Mouse (Mus musculus): Measurements from ENCODE around the gene Gm42791. TPM values are rescaled to one million over a fixed set of nuclear protein-coding genes. Genes with fewer than 3 reads are reported as not detected.

Gene Gm42791
- total RNA-seq, 2 experiments from 2014 or later: 25.2 to 25.8 TPM

DNA sequence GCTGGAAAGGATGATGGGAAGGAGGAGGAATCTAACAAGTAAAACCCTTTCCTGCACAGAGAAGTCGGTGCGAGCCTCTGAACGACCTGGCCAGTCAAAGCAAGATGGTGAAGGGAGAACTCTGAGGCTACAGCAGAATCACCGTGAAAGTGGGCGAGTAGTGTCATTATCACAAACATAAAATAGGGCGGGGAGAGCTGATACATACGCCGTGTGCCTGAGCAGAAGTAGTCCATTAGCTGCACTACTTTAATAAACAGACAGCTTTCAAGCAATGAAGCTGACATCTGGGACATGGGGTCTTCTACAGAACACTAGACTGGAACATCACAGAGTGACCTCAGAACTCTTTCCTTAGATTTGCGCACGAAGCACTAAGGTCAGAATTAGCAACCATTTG is 98.4 kb downstream of the Gm42791 start:
- DNase-seq (ENCODE audit: low spot score in 2 of 2): no peak
- H3K4me3 ChIP-seq: no peak overlapping the region
- peak overlapping the region; percentile 56; the same call in 1 of the 2 replicates for H3K27ac ChIP-seq
- no peak for TF ChIP-seq CTCF (conservative IDR thresholded peaks at IDR 0.05)

GRCm38 (mm10) chr5:148895833-148896232 is 99.1 kb downstream of the Gm42791 start:
- H3K27ac ChIP-seq: 0 out of 2 replicates have a peak overlapping the region, but pooled peaks have one; percentile 56
- no peak overlapping the region for H3K4me3 ChIP-seq
- no peak for TF ChIP-seq CTCF (conservative IDR thresholded peaks at IDR 0.05)
- no peak for DNase-seq (ENCODE audit: low spot score in 2 of 2)

GRCm38 (mm10) chr5:148895034-148895433 is 99.9 kb downstream of the Gm42791 start:
- no peak for TF ChIP-seq CTCF (conservative IDR thresholded peaks at IDR 0.05)
- DNase-seq (ENCODE audit: low spot score in 2 of 2): no peak
- Histone ChIP-seq H3K4me3 (no peak overlapping the region), H3K27ac (no peak overlapping the region)

DNA sequence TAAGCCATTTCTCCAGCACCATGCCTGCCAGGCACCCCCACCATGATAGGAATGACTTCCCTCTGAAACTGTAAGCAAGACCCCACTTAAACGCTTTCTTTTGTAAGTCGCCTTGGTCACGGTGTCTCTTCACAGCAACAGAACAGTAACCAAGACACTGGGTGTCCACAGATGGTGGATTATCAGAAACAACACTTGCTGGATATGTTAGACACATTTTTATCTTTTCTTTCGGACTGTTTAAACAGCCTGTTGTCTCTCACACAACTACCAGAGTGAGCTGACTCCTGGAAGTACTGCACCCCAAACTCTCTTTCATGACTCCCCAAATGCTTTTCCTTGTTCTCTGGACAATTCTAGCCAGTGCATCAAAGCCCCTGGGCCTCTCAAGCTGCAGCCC is 104.7 kb downstream of the Gm42791 start:
- TF ChIP-seq CTCF (conservative IDR thresholded peaks at IDR 0.05): no peak
- H3K4me3 ChIP-seq: no peak overlapping the region
- no peak overlapping the region for H3K27ac ChIP-seq
- no peak for DNase-seq (ENCODE audit: low spot score in 2 of 2)

DNA sequence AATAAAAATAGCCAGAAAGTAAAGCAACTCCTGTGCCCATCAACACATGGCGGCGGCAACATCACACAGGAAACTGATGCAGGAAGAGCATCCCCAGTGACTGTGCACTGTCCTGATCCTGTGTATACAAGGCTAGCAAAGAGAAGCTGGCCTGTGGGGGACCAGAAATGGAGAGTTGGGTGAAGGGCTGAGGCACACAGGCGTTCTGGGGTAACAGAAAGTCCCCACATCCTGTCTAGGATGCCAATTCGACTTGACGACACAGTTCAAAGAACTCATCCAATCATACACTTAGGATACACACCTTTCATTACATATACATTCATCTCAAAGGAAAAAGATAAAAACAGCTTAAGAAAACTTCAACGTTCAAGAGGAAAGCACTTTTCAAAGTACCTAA is 106.9 kb downstream of the Gm42791 start:
- no peak for DNase-seq (ENCODE audit: low spot score in 2 of 2)
- Histone ChIP-seq H3K27ac (no peak overlapping the region), H3K4me3 (no peak overlapping the region)
- TF ChIP-seq CTCF (conservative IDR thresholded peaks at IDR 0.05): no peak

- Histone ChIP-seq H3K4me3 (no peak overlapping the region), H3K27ac (no peak overlapping the region)
- TF ChIP-seq CTCF (conservative IDR thresholded peaks at IDR 0.05): no peak
- no peak for DNase-seq (ENCODE audit: low spot score in 2 of 2)
Measured at GRCm38 (mm10) chr5:148885821-148886609, 108.9 kb downstream of the Gm42791 start.

- Histone ChIP-seq H3K4me3 (no peak overlapping the region), H3K27ac (no peak overlapping the region)
- no peak for TF ChIP-seq CTCF (conservative IDR thresholded peaks at IDR 0.05)
- DNase-seq (ENCODE audit: low spot score in 2 of 2): no peak
Measured at GRCm38 (mm10) chr5:148883671-148884070, 111.3 kb downstream of the Gm42791 start.

DNA sequence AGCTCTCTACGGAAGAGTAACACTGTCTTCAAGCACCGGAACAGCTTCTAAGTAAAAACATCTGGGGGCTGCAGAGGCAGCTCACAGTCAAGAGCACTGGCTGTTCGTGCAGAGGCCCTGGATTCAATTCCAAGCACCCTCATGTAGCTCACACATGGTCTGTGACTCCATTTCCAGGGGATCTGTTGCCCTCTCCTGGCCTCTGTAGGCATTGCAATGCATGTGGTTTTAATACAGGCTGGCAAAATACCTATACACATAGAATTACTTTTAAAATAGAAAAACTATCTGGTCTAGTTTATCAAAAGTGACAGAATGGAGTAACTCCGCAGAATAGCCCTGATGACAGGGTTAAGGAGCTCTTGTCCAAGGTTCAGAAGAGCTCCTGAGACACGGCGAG is 115.7 kb downstream of the Gm42791 start:
- no peak overlapping the region for H3K4me3 ChIP-seq
- DNase-seq (ENCODE audit: low spot score in 2 of 2): no peak
- H3K27ac ChIP-seq: no peak overlapping the region
- peak; percentile 69 for TF ChIP-seq CTCF (conservative IDR thresholded peaks at IDR 0.05)

DNA sequence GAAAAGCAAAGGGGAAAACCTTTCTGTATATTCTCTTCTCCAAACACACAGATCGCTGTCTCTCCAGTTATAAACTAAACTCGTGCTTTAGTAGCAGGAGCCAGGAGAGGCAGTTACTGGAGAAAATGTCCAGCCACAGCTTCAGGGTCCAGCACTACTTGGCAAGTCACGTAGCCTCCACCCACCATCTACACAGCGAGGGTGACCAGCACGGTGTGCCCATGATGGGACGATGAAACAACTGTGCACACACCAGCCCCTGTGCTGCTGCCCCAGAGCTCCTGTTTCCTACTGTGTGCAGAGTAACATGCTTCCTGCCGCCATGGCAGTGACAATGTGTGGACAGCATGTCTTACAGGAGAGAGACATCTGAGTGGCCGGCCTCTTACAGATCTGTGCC is 121.8 kb downstream of the Gm42791 start:
- no peak for TF ChIP-seq CTCF (conservative IDR thresholded peaks at IDR 0.05)

DNA sequence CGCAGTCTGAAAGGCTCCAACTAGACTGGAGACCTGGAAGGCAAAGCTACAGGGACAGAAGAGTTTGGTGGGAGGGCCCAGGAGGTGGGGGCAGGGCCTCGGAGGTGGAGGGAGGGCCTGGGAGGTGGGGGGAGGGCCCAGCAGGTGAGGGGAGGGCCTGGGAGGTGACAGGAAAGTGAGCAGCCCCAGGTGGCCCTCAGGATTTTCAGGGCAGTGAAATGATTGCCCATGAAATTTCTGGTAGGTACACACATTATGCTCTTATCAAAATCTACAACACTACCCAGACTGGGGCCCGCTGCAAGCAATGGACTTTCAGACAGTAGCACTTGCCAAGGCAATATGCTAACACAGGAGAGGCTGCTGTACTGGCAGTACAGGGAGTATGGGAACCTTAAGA is 125.4 kb downstream of the Gm42791 start:
- H3K4me3 ChIP-seq: no peak overlapping the region
- no peak overlapping the region for H3K27ac ChIP-seq
- DNase-seq (ENCODE audit: low spot score in 2 of 2): no peak
- TF ChIP-seq CTCF (conservative IDR thresholded peaks at IDR 0.05): no peak

More for the DNA sequence above, 121.8 kb downstream of the Gm42791 start:
- H3K27ac ChIP-seq: no peak overlapping the region
- no peak for DNase-seq (ENCODE audit: low spot score in 2 of 2)
- H3K4me3 ChIP-seq: no peak overlapping the region

DNA sequence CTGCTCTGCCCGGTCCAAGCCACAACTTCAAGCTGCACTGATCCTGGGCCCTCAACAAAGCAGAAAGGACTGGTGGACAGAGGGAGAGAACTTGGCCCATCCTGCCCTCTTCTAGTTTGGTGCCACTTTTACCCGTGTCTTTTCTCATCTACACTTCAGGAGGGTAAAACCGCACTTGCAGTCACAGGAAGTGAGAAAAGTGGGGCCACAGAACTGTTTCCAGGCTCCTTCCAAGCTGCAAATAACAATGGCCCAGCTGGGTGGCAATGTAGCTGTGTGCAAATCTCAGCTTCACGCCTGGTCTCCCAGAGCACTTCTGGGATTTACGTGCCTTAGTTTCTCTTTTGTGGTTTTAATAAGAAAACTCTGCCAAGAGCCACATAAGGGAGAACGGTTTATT is 127.2 kb downstream of the Gm42791 start:
- Histone ChIP-seq H3K27ac (no peak overlapping the region), H3K4me3 (no peak overlapping the region)
- DNase-seq (ENCODE audit: low spot score in 2 of 2): no peak
- no peak for TF ChIP-seq CTCF (conservative IDR thresholded peaks at IDR 0.05)

- Histone ChIP-seq H3K27ac (no peak overlapping the region), H3K4me3 (no peak overlapping the region)
- DNase-seq (ENCODE audit: low spot score in 2 of 2): no peak
- no peak for TF ChIP-seq CTCF (conservative IDR thresholded peaks at IDR 0.05)
Measured at GRCm38 (mm10) chr5:148867171-148867570, 127.8 kb downstream of the Gm42791 start.

- Histone ChIP-seq H3K4me3 (no peak overlapping the region), H3K27ac (no peak overlapping the region)
- DNase-seq (ENCODE audit: low spot score in 2 of 2): no peak
- TF ChIP-seq CTCF (conservative IDR thresholded peaks at IDR 0.05): no peak
Measured at GRCm38 (mm10) chr5:148866571-148866970, 128.4 kb downstream of the Gm42791 start.

DNA sequence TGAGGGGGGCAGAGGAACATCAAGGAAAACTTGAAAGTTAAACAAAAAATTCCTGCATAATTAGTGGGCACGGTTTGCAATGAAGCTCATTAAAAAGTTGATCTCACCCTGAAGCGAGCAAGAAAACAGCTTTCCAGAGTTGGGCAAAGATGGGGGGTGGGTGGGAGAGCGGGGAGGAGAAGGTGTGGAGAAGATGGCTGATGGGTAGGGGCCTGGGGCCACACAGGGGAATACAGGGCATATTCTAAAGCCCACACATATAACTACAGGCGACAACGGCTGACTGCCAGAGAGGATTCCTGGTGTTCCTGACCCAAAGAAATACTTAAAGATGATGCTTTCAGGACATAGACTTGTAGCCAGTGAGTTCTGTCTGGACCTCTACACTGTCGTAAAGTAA is 131.5 kb downstream of the Gm42791 start:
- DNase-seq (ENCODE audit: low spot score in 2 of 2): no peak
- Histone ChIP-seq H3K27ac (no peak overlapping the region), H3K4me3 (no peak overlapping the region)
- no peak for TF ChIP-seq CTCF (conservative IDR thresholded peaks at IDR 0.05)
